Mouse (Mus musculus) lung, postnatal 10 days (tissue): ENCODE measurements around the gene Mblac1.

Experiments used
- DNase-seq: peaks from one replicate; pipeline ENCODE4 v3.0.0; 2021

Gene Mblac1

DNA sequence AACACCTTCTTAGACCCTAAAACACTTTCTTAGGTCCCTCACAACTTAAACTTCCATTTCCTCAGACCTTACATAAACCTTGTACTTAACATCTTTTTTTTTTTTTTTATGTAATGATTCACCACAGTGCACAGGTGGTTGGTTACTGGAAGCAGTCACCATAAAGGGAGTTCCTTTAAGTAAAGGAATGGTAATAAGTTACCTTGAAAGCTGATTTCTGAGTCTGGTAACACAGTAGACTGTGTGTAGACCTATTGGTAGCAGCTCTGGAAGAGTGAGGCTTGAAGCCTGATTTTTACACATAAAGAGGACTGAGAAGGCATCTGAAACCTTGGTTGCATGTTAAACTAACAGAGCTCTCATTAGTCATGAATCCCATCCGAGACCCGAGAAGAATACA is 25.8 kb downstream of the Mblac1 start:
- no peak for DNase-seq

GRCm38 (mm10) chr5:138222111-138222510 is 28.0 kb downstream of the Mblac1 start:
- DNase-seq = peak; percentile 91

GRCm38 (mm10) chr5:138223287-138223686 is 29.2 kb downstream of the Mblac1 start:
- no peak for DNase-seq

GRCm38 (mm10) chr5:138225700-138226099 is 31.6 kb downstream of the Mblac1 start, which contains the start of gene Nxpe5:
TSS of gene Nxpe5 (plus strand) at chr5:138225898.
- DNase-seq = no peak

DNA sequence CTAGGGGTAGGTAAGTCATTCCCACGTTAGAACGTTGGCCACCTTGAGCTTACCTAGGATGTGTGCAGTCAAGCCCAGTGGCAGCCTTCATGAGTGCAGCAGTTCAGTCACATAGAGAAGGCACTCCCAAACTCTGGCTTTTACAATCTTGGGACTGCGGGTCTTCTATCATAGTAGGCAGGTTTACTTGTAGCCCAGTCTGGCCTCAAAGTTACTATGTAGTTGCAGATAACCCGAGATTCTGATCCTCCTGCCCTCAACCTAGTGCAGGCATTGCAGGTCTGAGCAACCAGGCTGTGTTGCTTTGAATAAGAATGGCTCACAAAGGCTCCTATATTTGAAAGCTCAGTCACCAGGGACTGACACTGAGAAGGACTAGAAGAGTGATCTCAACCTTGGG is 32.4 kb downstream of the Mblac1 start:
- no peak for DNase-seq

DNA sequence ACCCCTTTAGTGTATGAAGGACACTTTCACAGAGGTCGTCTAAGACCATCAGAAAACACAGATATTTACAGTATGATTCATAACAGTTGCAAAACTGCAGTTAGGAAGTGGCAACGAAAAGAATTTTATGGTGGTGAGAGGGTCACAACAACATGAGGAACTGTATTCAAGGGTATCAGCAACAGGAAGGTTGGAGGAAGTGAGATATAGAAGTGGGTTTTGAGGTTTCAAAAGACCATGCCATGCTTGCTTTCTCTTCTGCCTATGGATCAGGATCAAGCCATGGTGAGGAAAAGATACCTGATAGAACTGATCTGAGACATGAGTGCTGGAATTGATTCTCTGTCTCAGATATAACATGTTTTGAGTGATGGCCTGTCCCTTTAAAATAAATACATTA is 33.3 kb downstream of the Mblac1 start:
- DNase-seq = no peak

DNA sequence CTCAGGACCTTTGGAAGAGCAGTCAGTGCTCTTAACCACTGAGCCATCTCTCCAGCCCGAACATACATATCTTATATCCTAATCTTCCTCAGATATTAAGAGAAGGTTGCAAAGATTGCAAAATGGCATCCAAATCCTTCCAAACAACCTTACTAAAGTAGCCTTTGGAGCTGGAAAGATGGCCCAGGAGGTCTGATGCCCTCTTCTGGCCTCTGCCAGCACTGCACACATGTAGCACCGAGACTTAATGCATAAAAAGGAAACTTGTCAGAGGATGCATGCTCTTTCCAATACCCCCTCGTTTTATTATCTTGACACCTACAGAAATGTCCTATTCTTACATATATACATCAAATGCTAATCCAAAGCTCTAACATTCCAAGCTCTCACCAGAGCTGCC is 33.9 kb downstream of the Mblac1 start:
- DNase-seq = peak; percentile 41

GRCm38 (mm10) chr5:138229511-138229910 is 35.4 kb downstream of the Mblac1 start:
- no peak for DNase-seq

GRCm38 (mm10) chr5:138233778-138234177 is 39.7 kb downstream of the Mblac1 start:
- DNase-seq = no peak

DNA sequence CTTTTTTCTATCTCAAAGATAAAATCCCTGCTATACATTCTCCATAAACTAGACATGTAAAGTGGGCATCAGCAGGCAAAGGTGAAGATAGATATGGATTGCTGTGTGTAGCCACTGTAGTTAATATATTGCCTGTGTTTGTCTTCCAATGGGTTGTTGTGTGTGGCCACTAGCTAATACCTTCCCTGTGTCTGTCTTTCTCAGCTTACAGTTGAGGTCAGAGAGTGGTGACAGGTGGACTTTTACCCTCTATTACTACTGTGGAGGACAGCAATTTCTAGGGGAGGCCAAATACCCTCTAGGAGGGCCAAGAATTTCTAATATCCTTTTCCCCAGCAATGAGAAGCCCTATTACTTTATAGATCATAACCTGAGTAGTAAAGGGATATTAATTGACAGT is 40.1 kb downstream of the Mblac1 start:
- no peak for DNase-seq

DNA sequence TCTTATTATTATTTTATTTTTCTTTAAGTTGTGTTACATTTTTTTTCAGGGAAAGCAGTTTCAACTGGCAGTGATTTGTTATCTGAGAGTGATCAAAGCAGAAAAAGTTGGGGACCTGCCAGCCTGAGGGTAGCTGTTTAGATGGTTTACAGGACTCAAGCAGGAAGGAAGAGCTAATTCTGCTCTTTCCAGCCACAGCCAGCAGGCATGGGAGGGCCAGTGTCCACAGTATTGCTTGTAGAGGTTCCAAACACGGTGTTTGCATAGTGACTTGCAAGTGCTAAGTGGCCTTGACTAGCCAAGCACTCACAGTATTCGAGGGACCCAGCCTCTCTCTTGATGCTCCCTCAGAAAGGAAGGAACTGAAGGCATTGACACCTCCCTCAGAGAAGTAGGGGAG is 47.4 kb downstream of the Mblac1 start:
- DNase-seq = peak; percentile 31
